Mouse (Mus musculus) testis, postnatal 10 days (tissue): ENCODE measurements around the gene Ccdc15.
A peak's percentile ranks its signal among the peaks of the same experiment; 100 is the strongest.

Experiments used
- DNase-seq: peaks from one replicate; pipeline ENCODE4 v3.0.0; 2021; ENCODE audit warnings: low spot score

The Ccdc15 gene

DNA sequence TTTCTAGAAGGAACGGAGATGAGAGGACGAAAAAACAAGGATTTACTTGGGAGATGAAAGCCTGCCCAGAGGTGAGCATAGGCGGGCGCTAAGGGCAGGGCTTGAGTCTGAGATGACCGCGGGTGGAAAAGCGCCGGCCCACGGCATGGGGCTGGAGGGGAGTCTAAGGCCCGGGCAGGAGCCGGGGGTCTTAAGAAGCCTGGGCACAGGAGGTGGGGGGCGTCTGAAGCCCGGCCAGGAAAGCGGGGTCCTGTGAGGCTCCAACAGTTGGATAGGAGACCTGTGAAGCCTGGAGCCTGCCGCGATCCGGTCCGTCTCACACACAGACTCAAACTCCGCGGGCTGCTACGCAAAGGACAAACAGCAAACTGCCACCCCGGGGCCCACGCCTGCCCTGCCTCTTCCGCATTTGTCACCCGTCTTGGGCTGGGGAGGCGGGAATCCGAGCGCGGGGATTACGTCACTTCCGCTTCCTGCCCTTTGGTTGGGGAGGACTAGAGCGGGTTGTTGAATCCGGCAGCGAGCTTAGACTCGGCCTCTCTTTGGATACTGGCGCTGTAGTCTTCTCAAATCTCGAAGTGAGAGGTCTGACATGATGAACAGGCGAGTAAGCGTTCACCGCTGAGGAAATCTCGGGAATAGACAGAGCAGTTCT, at the start of gene Ccdc15:
Ccdc15 (minus strand) TSS at position 445 of the 655 bp plus-strand sequence.
- peak; percentile 96 for DNase-seq

DNA sequence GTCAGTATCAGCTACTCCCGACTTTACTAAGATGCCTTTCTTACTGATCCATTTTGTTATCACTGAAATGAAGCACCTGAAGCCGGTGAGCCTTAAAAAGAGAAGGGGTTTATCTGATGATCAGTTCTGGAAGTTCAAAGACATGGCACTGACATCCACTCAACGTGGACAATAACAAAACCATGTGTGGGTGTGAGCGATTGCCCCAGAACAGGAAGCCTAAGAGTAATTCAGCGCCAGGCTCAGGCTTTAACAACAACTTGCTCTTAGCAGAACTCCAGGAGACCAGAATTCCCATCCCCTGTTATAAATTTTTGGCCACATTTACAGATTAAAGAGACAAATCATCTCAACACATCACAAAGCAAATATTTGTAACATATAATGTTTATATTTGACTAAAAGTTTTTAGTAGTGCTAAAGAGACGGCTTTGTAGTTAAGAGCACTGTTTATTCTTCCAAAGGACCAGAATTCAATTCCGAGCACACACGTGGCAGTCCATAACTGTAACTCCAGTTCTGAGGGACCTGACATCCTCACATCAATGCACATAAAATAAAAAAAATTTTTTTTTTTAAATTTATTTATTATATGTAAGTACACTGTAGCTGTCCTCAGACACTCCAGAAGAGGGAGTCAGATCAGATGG, 45.4 kb upstream of the Ccdc15 start:
- no peak for DNase-seq

DNA sequence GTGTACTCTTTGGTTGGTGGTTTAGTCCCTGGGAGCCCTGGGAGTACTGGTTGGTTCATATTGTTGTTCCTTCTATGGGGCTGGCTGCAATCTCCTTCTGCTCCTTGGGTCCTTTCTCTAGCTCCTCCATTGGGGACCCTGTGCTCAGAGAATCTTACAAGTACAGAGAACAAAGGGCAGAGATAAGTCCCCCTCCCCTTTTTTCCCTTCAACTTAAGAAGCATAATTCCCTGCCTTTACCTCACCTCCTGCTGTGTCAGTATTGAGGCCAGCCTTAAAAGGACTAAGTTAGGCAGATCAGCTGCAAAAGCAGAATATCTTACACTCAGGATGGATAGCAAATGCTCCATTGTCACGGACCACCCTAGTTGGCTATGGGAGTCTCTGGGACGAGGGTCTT, 43.8 kb upstream of the Ccdc15 start:
- no peak for DNase-seq

DNA sequence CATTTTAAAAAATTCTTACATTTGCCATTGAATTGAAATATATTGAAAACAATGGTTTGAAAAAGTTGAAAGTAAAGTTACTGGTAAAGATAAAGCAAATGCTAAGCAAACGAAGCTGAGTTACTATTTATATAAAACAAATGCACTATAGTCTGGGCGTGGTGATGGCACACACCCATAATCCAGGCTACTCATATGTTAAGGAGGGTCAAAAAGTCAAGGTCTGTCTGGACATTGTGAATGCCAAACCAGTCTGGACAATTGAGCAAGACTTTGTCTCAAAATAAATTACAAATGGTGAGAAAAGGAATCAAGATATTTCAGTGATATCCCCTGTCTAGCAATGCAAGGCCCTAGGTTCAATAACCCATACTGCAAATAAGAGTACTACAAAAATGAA, 42.7 kb upstream of the Ccdc15 start:
- no peak for DNase-seq

DNA sequence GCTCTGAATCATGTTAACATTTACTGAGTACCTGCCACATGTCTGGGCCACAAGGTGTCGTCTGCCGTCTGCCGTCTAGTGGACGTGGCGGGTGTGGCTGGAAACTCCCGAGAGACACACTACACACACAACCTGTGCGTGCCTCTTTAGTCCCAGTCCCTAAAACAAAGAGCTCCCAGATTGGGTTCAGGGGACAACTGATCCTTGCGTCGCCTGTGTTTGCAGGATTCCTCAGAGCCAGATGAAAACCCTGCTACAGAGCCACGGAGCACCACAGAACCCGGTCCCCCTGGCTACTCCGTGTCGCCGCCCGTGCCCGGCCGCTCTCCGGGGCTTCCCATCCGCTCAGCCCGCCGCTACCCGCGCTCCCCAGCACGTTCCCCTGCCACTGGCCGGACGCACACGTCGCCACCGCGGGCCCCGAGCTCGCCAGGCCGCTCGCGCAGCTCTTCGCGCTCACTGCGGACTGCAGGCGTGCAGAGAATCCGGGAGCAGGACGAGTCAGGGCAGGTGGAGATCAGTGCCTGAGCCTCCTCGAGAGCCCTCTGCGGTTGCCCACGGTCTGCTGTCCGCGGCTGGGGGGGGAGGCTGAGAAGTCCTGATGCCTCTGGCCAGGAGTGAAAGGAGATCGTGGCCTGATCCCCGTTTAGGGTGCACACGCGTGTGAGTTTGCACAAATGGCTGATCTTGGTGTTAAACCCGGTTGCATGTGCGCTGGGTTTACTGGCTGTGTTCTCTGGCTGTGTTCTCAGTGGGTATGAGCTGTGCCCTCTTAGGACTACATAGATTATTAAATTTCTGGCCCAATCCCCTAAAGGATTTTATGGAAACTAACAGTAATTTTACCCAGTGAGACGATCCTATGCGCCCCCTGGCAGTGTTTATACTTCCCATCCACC, 36.3 kb upstream of the Ccdc15 start:
- DNase-seq, result peak; percentile 63

DNA sequence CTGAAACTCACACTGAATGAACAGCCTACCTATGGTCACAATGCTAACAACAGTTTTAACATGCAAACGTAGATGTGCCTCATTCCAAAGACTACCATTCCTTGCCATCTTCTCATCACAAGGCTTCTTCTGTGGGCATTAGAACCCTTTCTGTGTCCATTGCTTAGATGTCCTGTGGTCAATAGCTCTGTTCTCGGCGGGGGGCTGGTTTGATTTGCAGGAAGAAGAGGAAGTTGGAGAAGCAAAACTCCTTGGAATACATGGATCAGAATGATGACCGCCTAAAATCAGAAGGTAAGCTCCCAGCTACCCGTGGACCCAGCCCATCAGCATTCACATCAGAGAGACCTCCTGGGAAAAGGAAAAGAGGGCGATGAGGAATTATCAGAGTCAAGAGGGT, 34.9 kb upstream of the Ccdc15 start:
- no peak for DNase-seq

DNA sequence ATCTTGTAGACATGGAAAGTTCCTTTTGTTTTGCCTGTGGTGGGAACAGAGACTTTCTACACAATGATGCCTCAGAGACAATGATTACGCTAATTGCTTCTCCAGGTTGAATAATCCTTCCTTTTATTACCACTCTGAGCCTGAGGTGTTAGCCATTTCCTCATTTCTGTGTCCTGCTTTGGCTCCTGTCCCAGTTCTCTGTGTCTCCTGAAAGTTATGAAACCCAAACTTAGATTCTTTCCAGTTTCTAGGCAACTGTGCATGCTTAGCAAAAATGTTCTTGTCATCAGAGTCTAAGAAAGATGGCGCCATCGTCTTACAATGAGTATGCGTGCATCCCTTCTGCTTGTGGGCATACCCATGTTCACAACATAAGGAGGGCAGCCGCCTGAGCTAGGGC, 27.5 kb upstream of the Ccdc15 start:
- DNase-seq, result no peak

DNA sequence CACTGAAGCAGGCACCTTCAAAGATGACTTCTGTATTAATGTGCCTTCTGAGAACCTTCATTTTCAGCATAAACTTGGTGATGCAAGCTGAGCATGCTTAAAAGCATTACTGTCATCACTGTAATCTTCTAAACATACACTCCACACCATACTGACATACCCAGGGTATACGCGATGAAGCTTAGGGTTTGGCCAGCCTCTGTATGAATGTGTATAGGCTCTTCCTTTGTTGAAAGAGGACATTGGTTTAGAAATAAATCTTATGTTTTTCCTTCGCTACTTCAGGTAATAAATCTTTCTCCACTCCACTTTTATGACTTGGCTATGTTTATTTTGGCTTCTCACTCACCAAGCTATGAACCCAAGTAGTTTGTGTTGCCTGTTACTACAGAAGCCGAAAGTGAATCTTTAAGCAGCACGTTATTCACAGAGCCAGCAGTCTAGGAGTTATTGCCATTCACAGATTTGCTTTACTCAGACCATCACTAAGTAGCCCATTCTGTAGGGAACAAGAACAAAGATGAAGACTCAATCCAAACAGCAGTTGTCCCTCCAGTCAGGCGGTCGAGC, 23.1 kb upstream of the Ccdc15 start:
- no peak for DNase-seq

DNA sequence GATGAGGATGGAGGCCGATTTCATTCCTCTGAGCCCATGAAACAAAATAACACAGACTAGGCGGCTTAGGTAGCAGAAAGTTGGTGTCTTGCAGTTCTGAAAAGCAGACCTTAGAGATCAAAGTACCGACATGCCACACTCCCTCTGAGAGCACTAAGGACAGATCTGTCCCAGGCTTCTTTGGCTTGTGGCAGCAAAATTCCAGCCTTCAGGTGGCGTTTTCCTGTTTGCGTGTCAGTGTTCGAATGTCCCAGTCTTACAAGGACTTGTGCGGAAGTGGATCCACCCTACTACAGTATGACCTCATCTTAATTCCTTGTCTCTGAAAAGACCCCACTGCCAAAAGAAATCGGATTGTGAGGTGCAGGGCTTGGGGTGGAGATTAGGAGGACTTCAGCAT, 20.6 kb upstream of the Ccdc15 start:
- no peak for DNase-seq

DNA sequence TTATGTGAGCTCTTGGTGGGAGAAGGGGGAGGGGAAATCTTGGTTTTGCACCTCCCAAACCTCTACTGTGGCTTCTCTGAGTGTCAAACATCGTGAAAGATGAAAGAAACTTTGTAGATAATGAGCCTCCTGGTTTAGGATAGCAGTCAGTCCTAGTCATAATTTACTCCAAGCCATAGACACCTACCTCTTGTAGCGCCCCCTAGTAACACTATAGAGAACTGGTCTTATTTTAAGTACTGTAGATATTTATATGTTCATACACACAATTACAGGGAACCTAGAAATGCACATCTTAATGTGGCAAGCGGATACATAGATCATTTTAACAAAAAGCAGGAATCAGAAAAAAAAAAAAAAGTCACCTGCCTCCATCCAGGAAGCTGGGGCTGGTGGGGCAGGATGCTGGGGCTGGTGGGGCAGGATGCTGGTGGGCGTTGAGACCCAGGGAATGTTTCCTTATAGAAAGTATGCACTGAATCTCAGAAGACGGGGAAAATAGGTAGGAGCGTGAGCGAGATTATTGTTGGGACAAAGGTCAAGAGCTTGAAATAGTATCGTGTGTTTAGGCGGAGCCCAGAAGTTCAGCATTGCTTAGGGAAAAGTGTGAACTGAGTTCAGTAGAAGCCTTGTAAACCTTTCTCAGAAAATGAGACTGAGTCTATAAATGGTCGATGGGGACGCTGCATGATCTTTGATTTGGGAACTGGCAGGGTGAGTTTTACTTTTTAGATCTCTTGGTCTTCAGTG, 20.0 kb upstream of the Ccdc15 start:
- DNase-seq, result no peak

DNA sequence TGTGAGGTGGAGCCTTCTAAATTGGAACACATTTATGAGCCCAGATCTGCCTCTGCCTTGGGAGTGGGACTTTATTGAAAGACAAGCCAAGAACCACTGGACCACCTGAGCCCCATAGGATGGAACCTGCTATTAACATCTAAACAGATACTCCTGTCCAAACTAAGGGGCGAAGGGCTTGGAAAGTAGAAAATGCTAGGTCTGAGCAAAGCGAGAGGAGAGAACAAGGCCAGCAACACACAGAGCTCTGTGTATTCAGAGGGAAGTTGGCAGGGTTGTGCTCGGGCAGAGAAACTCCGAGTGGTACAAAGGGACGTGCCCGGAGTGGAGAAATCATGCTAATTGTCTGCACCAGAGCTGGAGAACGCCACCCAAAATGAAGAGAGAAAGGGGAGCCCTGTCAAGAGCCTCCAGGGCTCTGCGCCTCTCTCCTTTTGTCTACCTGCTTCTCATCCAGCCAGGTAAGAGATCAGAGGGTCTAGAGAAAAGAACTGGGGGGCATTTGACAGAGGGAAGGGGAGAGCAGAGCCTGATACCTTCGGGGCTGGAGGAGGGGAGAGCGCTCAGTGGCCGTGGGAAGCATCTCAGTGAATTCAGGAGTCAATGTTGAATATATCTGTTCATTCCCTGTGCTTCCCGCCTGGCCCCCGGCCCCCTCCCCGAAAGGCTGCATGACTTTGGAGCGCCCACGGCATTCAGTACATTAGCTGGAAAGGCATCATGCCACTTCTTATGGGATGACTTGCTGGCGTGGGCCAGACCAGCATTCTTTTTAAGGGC, 19.3 kb upstream of the Ccdc15 start, which contains the start of gene Hepacam:
Hepacam (plus strand) TSS at position 51 of the 780 bp plus-strand sequence.
- no peak for DNase-seq

DNA sequence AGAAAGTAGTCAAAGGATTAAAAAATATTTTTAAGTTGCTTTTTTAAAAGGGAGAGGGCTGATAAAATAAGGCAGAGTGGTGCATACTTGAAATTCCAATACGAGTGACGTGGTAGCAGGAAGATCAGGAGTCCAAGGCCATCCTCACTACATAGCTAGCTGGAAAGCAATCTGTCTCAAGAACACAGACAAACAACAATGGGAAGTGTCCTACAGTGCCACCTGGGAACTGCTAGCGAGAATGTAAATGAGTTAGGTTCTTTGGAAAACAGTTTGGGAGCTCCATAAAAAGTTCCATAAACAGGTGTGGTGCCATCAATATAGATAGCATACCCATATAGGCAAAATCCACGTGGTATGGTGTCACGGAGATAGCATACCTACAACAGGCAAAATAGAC, 17.5 kb upstream of the Ccdc15 start:
- DNase-seq, result no peak

DNA sequence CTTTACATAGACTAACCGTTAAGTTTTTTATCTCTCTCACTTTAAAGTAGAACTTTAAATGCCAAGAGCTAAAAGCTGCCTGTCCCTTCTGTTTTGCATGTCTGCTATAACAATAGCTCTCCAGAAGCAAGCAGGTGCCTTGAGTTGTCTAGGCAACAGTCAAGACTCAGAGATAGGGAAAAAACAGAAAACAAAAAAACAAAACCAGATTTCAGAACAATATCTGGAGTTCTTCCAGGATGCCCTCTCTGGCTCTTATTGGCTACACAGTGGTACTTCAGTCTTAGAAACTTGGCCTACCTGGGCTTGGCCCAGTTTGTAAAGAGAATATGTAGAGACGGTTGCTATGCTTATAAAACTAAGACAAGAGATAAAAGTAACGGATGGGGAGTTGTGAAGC, 16.2 kb upstream of the Ccdc15 start:
- DNase-seq, result no peak

DNA sequence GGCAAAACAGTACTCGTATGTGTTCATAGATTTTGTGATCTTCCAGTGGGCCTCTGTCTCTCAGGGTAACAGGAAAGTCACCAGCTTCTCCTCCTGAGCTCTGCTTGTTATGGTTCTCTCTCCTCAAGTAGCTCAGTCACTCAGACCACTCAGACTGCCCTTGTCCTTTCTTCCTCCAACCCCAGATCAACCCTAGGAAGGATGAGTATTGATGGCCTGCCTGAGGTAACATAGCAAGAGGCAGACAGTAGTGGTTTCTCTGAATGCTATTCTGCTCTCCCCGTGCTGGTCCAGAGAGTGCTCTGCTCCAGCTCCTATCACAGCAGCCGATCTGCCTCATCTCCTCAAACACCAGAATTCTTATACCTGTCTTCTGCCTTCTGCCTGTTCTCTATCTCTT, 15.3 kb upstream of the Ccdc15 start:
- no peak for DNase-seq

DNA sequence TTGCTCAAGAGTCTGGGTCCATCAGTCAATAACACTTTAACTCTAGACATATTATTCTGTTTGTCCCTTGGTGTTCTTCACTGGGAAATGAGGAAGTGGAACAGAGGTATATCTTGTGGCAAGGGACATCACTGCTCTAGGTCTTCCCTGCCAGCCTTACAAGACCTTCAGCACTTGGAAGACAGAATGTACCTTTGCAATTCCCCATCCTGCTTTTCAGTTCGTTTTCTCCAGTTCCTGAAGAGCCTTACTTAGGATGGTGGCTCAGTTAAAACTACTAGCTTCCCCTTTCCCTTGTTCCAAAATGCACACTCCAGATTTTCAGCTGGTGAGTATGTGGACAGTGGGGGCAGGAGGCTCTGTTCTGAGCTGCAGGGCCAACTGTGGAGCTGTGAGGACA, 14.6 kb upstream of the Ccdc15 start:
- no peak for DNase-seq

DNA sequence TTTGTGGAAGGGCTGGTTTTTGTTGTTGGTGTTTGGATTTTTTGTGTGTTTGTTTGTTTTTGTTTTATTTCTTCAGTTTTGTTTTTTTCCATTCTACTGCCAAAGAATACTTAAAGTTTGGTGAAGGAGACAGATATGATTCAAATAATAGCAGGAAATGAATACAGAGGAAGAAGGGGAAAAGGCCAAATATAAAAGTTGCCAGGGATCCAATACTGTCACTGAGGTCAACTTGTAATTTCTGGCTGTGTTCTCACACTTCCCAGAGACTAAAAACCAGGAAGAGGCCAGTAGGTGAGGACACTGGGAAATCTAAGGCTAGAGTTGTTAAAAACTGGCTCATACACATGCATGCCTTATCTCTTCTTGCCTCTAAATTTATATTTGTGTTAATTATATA, 13.9 kb upstream of the Ccdc15 start:
- no peak for DNase-seq

DNA sequence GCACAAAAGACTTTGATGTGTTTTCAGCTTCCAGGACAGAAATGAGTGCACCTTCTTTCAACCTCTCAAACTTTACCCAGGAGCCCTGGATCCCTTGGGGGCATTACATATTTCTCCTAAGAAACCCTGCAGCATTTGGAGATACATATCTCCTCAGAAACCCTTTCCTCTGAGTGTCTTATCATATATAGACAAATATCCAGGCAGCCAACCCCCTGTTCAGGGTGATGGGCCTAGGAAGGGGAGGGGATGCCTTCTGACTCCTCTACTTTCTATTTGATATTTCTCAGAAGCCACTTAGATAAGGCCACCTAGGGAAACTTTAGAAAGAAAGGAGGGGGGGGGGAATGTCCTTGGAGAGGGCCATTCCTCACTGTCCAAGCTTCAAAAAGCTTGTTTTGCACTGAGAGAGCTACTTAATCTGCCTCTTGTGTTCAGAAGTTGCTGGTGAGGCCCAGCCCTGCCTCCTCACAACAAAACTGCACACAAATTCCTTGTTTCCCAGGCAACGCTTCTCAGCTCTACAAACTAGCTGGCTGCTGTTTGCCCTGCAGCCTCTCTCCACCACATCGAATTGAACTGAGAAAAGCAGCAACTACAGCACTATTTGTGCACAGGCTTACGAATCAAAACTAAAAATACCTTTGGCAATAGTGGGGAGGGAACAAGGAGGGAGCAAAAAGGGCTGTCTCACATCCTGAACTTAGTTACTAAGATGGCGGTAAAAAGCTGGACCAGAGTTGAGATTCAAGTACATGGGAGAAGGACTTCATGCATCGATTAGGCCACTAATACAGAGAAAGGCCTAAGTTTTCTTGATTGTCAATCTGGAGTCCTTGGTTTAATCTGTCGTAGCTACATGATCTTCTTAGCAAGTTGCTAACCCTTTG, 11.3 kb upstream of the Ccdc15 start:
- DNase-seq, result peak; percentile 48

DNA sequence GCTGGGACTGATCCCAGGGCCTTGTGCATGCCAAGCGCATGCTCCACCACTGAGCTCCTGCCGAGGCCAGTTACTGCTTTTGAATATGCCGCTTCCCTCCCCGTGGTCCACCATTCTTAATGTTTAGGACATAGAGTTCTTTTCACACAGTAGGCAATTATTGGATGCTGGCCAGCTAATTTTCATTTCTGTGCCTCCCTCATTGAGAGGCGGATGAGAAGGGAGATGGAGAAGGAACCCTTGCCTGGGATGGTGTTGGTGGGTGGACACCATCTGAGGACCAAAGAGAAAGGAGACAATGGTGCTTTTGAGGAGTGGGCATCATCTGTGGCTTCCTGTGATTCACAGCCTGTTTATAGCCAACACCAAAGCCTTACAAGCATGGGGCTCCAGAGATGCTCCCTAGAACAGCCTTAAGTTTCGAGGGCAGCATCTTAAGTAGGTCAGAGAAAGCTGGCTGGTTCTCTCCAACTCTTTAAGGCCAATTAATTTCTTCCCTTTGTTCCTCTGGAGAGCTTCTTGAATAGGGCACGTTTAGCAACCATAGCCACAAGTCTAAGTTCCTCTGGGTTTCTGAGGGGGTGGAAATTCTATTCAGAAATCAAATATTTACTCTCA, 10.6 kb upstream of the Ccdc15 start:
- DNase-seq, result no peak

DNA sequence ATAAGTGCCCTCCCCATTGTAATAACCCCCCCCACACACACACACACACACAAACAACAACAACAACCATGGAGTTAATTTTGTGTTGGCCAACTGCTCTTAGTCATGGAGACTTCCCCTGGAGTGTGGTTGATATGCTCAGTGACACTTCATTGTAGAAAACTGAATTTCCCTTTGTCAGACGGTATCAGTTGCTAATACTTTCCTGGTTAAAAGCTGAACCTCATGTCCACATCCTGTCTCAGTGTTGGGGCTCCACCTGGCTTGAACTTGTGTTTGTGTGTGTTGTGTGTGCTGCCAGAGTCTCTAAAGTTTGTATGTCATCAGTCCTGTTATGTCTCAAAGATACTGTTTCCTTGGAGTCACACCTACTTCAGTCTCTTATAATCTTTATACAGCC, 6.3 kb upstream of the Ccdc15 start:
- DNase-seq, result no peak

DNA sequence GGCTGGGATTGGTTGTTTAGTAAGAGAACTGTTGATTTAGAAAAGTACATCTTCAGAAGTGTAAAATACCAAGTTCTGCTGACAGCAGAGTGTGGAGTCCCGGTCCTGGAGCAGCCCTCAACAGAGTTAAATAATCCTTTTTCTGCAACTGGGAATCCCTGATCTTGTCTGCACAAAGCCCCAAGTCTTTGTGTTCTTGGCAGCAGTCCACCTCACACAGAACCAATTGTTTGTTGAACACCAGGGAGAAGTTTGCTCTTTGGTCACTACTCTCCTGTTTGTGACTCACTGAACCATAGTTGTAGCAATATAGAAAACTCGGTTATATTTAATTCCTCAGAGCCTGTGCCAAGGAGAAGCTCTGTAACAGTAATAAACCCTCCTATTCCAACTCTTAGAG, 3.0 kb upstream of the Ccdc15 start:
- no peak for DNase-seq
